Mouse (Mus musculus) megakaryocyte, embryonic 14.5 days (primary cell): Measurements from ENCODE around the gene Lrp4. TPM values are rescaled to one million over a fixed set of nuclear protein-coding genes. Genes with fewer than 3 reads are reported as not detected.

Experiments used
- H3K27me3 ChIP-seq: replicated peaks from 2 replicates; pipeline ENCODE3; 2012; ENCODE audit warnings: inconsistent platforms
- H3K36me3 ChIP-seq: replicated peaks from 2 replicates; pipeline ENCODE3; 2012; ENCODE audit warnings: low read length, inconsistent platforms, mixed read lengths
- H3K4me1 ChIP-seq: 2 replicates; pipeline ENCODE4 v1.6.1; 2012; ENCODE audit warnings: inconsistent platforms
- H3K4me3 ChIP-seq: replicated peaks from 2 replicates; pipeline ENCODE3; 2012; ENCODE audit warnings: moderate library complexity, mild to moderate bottlenecking, inconsistent platforms
- H3K9me3 ChIP-seq: 2 replicates; pipeline ENCODE4 v1.6.1; 2012; ENCODE audit warnings: inconsistent platforms
- FLI1 ChIP-seq: IDR thresholded peaks from 2 replicates; pipeline ENCODE4 v1.6.1; 2012; ENCODE audit warnings: low read length, inconsistent platforms, mixed read lengths
- GATA1 ChIP-seq: IDR thresholded peaks from 3 replicates; pipeline ENCODE4 v1.6.1; 2012; ENCODE audit warnings: mixed read lengths, low read length, inconsistent platforms, borderline replicate concordance
- polyA plus RNA-seq: library from polyadenylated mRNA; stranded (reverse); fragments of >175 nt; gene quantifications from 2 replicates; pipeline ENCODE4 v1.2.3, GENCODE M21; 2012; ENCODE audit warnings: low replicate concordance; ENCODE audit not compliant: insufficient read depth

The Lrp4 gene
- polyA plus RNA-seq, 1 experiment, result 0.16 TPM

DNA sequence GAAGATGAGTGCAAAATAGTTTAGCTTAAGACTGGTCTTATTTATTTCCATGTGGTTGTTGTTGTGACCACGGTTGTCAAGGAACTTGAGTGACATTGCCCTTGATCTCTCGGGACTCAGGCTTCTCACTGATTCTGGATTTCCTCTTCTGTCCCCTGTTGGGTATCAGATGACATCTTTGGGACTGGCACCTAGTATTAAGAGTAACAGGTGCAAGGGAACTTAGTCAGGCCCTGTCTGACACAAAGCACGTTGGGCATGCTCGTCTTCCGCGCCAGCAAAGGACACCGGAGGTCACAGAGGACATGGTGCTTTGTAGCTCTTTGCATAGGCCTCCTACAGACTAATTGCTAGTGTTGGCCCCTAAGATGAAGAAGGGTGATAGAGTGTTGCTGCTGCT is 3.5 kb downstream of the Lrp4 start:
- Histone ChIP-seq H3K4me3 (no peak overlapping the region), H3K36me3 (no peaks in the 10 kb centered on the region), H3K4me1 (peaks cover 48% of the 10 kb centered on the region), H3K27me3 (peaks cover 83% of the 10 kb centered on the region), H3K9me3 (peaks cover 14% of the 10 kb centered on the region)
- no peak for TF ChIP-seq GATA1
- no peak for TF ChIP-seq FLI1

DNA sequence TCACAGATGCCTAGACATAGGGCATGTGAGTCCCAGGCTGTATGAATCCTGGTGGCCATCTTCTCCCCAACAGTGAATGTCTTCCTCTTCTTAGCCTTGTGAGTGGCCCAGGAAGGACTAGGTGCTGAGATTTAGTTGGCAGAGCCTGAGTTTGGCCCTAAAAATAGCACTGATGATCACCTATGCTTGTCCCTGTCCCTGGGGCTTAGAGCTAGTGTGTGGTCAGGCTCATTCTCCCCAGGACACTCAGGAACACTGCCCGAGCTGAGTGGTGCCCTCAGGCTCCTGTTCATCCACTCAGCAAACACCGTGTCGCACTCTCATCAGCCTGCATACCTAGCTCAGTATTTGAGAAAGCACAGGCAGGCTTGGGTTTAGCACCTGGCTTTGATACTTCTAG is 4.0 kb downstream of the Lrp4 start:
- TF ChIP-seq GATA1 (no peak), FLI1 (no peak)
- Histone ChIP-seq H3K27me3 (peaks cover 82% of the 10 kb centered on the region), H3K9me3 (peaks cover 14% of the 10 kb centered on the region)

DNA sequence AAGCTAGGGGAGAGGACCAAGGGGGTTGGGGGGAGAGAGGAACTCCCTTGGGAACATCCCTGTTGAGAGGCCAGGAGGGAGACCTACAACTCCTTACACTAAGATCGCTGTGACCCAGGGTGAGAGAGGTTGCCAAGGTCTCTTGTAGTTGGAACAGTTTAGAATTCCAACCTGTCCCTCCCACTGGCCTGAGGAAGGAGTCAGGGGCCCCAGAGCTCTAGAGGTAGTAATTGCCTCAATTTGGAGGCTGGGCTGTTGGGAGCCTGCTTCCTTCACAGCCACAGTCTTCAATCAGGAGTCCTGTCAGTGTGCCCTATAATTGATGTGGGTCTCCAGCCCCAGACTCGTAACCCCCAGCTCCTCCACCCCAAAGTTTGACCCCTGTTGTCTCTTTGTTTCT is 4.9 kb downstream of the Lrp4 start:
- Histone ChIP-seq H3K4me3 (no peak overlapping the region), H3K9me3 (peaks cover 14% of the 10 kb centered on the region), H3K36me3 (no peaks in the 10 kb centered on the region), H3K4me1 (peaks cover 39% of the 10 kb centered on the region), H3K27me3 (peaks cover 82% of the 10 kb centered on the region)
- TF ChIP-seq GATA1 (no peak), FLI1 (no peak)

More for the DNA sequence above, 4.0 kb downstream of the Lrp4 start:
- Histone ChIP-seq H3K4me3 (no peak overlapping the region), H3K4me1 (peaks cover 46% of the 10 kb centered on the region), H3K36me3 (no peaks in the 10 kb centered on the region)

DNA sequence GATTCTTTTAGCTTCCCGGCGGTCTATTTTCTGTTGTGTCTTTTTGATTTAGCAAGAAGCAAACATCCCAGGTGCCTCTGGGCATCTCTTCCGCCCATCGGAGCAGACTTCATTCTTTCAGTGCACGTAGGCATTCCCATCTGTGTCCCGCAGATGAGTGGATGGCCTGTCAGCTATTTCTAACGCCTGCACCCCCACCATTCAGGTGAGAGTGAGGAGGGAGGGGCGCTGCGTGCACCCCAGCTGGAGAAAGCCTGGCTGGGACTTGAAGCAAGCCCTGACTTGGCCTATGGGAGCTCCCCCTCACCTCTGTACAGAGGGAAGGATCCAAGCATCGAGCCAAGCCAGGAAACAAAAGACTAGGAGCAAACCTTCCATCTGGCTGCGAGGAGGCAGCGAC is 5.4 kb downstream of the Lrp4 start:
- TF ChIP-seq GATA1 (no peak), FLI1 (no peak)
- H3K4me1 ChIP-seq, result peaks cover 34% of the 10 kb centered on the region
- peaks cover 14% of the 10 kb centered on the region for H3K9me3 ChIP-seq
- H3K36me3 ChIP-seq, result no peaks in the 10 kb centered on the region
- H3K4me3 ChIP-seq, result peak overlapping the region; percentile 87
- H3K27me3 ChIP-seq, result peaks cover 81% of the 10 kb centered on the region

DNA sequence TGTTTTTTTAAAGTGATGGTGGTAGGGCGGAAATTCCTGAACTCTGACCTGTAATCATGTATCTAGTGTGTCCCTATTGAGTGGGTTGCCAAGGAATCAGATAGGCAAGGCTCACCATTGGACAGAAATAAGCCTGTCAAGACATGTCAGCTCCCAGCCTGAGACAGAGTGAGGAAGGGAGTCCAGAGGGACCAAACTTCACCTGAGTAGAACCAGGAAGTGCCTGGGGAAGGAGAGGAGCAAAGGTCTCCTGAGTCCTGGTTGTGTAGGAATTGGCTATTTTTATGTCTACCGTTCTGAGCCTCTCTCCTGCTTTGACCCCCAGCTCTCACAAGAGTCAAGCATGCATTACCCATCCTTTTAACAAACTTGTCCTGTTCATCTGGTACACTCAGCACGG is 8.6 kb downstream of the Lrp4 start:
- no peak for TF ChIP-seq GATA1
- no peak for TF ChIP-seq FLI1

DNA sequence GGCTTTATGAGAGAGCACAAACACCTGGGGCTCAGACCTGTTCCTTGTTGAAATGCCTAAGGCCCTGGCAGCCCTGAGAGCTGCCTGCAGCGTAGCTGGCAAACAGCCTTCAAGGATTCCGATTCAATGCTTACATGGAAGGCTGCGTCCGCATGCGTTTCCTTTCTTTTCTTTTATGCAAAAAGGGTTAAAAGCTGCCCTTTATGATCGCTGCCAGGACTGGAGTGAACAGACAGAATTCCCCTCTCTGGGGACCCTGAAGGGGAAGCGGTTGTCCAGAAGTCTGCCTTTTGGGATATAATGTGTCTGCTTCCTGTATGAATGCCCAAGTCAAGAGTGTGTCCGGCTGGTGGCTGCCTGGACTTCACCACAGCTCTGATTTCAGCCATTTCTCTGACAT is 10.3 kb downstream of the Lrp4 start:
- peaks cover 14% of the 10 kb centered on the region for H3K4me1 ChIP-seq
- H3K36me3 ChIP-seq, result no peaks in the 10 kb centered on the region
- no peaks in the 10 kb centered on the region for H3K9me3 ChIP-seq
- H3K27me3 ChIP-seq, result peaks cover 69% of the 10 kb centered on the region
- no peak for TF ChIP-seq FLI1
- TF ChIP-seq GATA1, result no peak
- H3K4me3 ChIP-seq, result no peak overlapping the region

More for the DNA sequence above, 8.6 kb downstream of the Lrp4 start:
- Histone ChIP-seq H3K4me3 (no peak overlapping the region), H3K4me1 (peaks cover 19% of the 10 kb centered on the region), H3K36me3 (no peaks in the 10 kb centered on the region), H3K9me3 (0 out of 2 replicates have a peak, but pooled peaks cover under 1% of the 10 kb centered on the region), H3K27me3 (peaks cover 73% of the 10 kb centered on the region)

DNA sequence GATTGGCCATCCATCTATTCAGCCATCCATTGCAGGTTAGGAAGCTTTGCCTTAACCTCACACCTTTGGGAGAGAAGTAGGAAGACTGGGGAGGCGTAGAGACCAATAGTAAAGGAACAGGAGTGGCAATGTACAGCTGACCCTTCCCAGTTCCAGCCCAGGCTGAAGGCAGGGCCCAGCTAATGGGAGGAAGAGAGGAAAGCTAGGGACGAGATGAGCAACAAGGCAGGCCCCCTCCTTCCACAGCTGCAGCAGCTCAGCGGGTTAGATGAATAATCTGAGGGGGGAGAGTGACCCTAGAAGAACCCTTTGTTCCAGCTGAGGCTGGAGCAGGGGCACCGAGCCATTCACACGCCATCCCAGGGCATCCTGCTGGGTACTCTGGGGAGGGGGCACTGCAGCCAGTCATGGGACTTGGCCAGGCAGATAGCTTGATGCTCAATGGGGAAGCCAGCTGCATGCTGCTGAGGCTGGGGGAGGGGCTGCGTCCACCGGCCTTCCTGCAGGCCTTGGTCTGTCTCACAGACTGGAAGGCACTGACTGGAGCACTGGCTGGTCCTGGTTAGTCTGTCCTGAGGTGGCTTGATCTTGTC is 12.8 kb downstream of the Lrp4 start:
- no peak overlapping the region for H3K4me3 ChIP-seq
- peaks cover 3% of the 10 kb centered on the region for H3K4me1 ChIP-seq
- TF ChIP-seq GATA1 (no peak), FLI1 (no peak)
- H3K27me3 ChIP-seq, result peaks cover 81% of the 10 kb centered on the region
- H3K36me3 ChIP-seq, result no peaks in the 10 kb centered on the region
- no peaks in the 10 kb centered on the region for H3K9me3 ChIP-seq

DNA sequence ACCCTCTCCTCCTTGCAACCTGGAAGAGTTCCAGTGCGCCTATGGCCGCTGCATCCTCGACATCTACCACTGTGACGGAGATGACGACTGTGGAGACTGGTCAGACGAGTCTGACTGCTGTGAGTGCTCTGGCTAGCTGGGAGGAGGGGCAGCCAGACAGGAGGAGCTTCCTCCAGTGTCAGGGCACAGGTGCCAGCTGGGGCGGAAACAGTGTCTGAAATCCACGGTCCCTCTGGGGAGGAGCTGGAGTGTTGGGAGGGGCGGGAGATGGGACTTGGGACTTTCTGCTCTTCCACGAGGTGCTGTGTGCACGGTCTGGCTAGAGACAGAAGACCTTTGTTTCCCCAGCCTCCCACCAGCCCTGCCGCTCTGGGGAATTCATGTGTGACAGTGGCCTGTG is 17.0 kb downstream of the Lrp4 start:
- Histone ChIP-seq H3K27me3 (peaks cover 86% of the 10 kb centered on the region), H3K4me3 (no peak overlapping the region), H3K9me3 (no peaks in the 10 kb centered on the region), H3K36me3 (no peaks in the 10 kb centered on the region), H3K4me1 (peaks cover 16% of the 10 kb centered on the region)
- TF ChIP-seq FLI1 (no peak), GATA1 (no peak)

DNA sequence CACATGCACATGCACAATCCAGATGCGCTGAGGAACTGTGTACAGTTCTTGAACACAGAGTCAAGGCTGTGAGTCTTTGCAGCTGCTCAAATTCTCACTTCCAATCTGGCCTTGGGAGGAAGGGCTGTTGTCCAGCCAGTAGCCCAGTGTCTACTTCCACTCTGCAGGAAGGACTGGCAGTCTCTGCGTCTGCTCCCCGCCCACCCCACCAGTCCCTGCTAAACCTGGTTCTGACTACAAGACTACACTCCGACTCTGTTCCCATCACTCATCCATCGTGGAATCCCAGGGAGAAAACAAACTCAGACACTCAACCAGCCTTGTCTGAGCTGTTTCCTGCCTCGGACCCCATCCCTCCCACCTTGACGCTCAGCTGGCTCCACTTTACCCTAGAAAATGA is 18.5 kb downstream of the Lrp4 start:
- Histone ChIP-seq H3K36me3 (no peaks in the 10 kb centered on the region), H3K4me3 (peak overlapping the region; percentile 59), H3K4me1 (peaks cover 19% of the 10 kb centered on the region), H3K9me3 (no peaks in the 10 kb centered on the region), H3K27me3 (peaks cover 75% of the 10 kb centered on the region)
- TF ChIP-seq GATA1 (no peak), FLI1 (no peak)

DNA sequence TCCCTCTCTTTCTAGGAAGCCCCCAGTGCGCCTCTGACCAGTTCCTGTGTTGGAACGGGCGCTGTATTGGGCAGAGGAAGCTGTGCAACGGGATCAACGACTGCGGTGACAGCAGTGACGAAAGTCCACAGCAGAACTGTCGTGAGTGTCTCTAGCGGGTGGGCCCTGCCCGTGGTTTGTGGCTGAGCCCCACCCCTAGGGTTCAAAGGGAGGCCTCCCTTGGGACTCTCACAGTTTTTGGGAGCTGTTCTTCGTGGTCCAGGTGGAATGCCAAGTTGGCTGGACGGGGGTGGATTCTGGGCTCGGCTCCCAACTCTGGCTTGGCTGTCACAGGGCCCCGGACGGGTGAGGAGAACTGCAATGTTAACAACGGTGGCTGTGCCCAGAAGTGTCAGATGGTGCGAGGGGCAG is 18.9 kb downstream of the Lrp4 start:
- H3K4me1 ChIP-seq, result peaks cover 19% of the 10 kb centered on the region
- peak overlapping the region; percentile 72 for H3K4me3 ChIP-seq
- H3K36me3 ChIP-seq, result no peaks in the 10 kb centered on the region
- TF ChIP-seq GATA1 (no peak), FLI1 (no peak)
- no peaks in the 10 kb centered on the region for H3K9me3 ChIP-seq
- H3K27me3 ChIP-seq, result peaks cover 70% of the 10 kb centered on the region
